Mouse (Mus musculus): ENCODE data around the gene Nfib.

The Nfib gene

GRCm38 (mm10) chr4:82704841-82705794 is at the start of gene Nfib:
Gene Nfib, minus strand, starts transcription at chr4:82705750.
- DNase-seq: no peak

- no peak for DNase-seq
Measured at GRCm38 (mm10) chr4:82735764-82736163, 30.2 kb upstream of the Nfib start.

- no peak for DNase-seq
Measured at GRCm38 (mm10) chr4:82734765-82735481, 29.4 kb upstream of the Nfib start.

- no peak for DNase-seq
Measured at GRCm38 (mm10) chr4:82734348-82734747, 28.8 kb upstream of the Nfib start.

- no peak for DNase-seq
Measured at GRCm38 (mm10) chr4:82733636-82734035, 28.1 kb upstream of the Nfib start.

GRCm38 (mm10) chr4:82730248-82730887 is 24.8 kb upstream of the Nfib start:
- no peak for DNase-seq

GRCm38 (mm10) chr4:82724058-82724457 is 18.5 kb upstream of the Nfib start:
- DNase-seq: no peak

- no peak for DNase-seq
Measured at GRCm38 (mm10) chr4:82723048-82723447, 17.5 kb upstream of the Nfib start.

GRCm38 (mm10) chr4:82715833-82716232 is 10.3 kb upstream of the Nfib start:
- DNase-seq: no peak

GRCm38 (mm10) chr4:82711611-82712295 is 6.2 kb upstream of the Nfib start:
- no peak for DNase-seq

- peak; percentile 3 to 32 for DNase-seq
Measured at GRCm38 (mm10) chr4:82709666-82710065, 4.1 kb upstream of the Nfib start.

- no peak for DNase-seq
Measured at GRCm38 (mm10) chr4:82706012-82706411, 462 bp upstream of the Nfib start.

- no peak for DNase-seq
Measured at GRCm38 (mm10) chr4:82704079-82704830, 1.3 kb downstream of the Nfib start.

- DNase-seq: no peak
Measured at GRCm38 (mm10) chr4:82702808-82703207, 2.7 kb downstream of the Nfib start.

- DNase-seq: no peak
Measured at GRCm38 (mm10) chr4:82699504-82699903, 6.0 kb downstream of the Nfib start.

GRCm38 (mm10) chr4:82698616-82699015 is 6.9 kb downstream of the Nfib start:
- DNase-seq: no peak

- no peak for DNase-seq
Measured at GRCm38 (mm10) chr4:82697151-82697550, 8.4 kb downstream of the Nfib start.

GRCm38 (mm10) chr4:82695760-82696501 is 9.6 kb downstream of the Nfib start:
- no peak for DNase-seq

GRCm38 (mm10) chr4:82692009-82692326 is 13.6 kb downstream of the Nfib start:
- DNase-seq: no peak

GRCm38 (mm10) chr4:82691126-82692008 is 14.2 kb downstream of the Nfib start:
- DNase-seq: peak; percentile 22 to 50
